Mouse (Mus musculus) lung, embryonic 16.5 days (tissue): ENCODE data around the gene Cmtm2a. TPM values are rescaled to one million over a fixed set of nuclear protein-coding genes. Genes with fewer than 3 reads are reported as not detected.
"Not testable (repeated sequence)": the region's sequence is repeated elsewhere in the genome, so short reads cannot be mapped to it uniquely, and the experiment has no call there.

Source experiments
- ATAC-seq: fragments of 200-750 bp; cut with Nextera tagmentation; 2 replicates; pipeline ENCODE4 v1.8.0; 2017; ENCODE audit warnings: low read depth, mild to moderate bottlenecking, moderate library complexity
- H3K27ac ChIP-seq: fragments of 300-500 bp; sonication (generic); 2 replicates; pipeline ENCODE4 v1.5.1; 2014; ENCODE audit warnings: mild to moderate bottlenecking, control low read depth, low read length
- H3K27me3 ChIP-seq: fragments of 300-500 bp; sonication (generic); 2 replicates; pipeline ENCODE4 v1.6.1; 2014; ENCODE audit warnings: low read depth, low read length, mixed read lengths; ENCODE audit not compliant: control insufficient read depth, insufficient read depth
- H3K36me3 ChIP-seq: fragments of 300-500 bp; sonication (generic); 2 replicates; pipeline ENCODE4 v1.6.1; 2014; ENCODE audit warnings: low read length; ENCODE audit not compliant: control insufficient read depth, insufficient read depth
- H3K4me1 ChIP-seq: fragments of 300-500 bp; sonication (generic); replicated peaks from 2 replicates; pipeline ENCODE4 v1.6.1; 2014; ENCODE audit warnings: low read length, mixed read lengths; ENCODE audit not compliant: control insufficient read depth, insufficient read depth
- H3K4me2 ChIP-seq: fragments of 300-500 bp; sonication (generic); 2 replicates; pipeline ENCODE4 v1.6.1; 2014; ENCODE audit warnings: low read depth, low read length, control low read depth
- H3K4me3 ChIP-seq: fragments of 300-500 bp; sonication (generic); 2 replicates; pipeline ENCODE4 v1.5.1; 2014; ENCODE audit warnings: mild to moderate bottlenecking, low read length, control low read depth
- H3K9ac ChIP-seq: fragments of 300-500 bp; sonication (generic); 2 replicates; pipeline ENCODE4 v1.6.1; 2014; ENCODE audit warnings: low read length, control low read depth
- H3K9me3 ChIP-seq: fragments of 300-500 bp; sonication (generic); 2 replicates; pipeline ENCODE4 v1.6.1; 2016; ENCODE audit warnings: low read length; ENCODE audit not compliant: control insufficient read depth
- WGBS: fragments of 180-500 bp; shearing (Covaris S2); extraction: QIAGEN DNeasy Blood & Tissue Kit; methylation state at CpG from one replicate; pipeline ENCODE4 v1.1.7; 2014; 5-methylcytosine and 5-hydroxymethylcytosine counted together
- polyA plus RNA-seq: library from polyadenylated mRNA; unstranded; fragments of >200 nt; fragmentation: Nextera tagmentation; extraction: Ambion mirVana; gene quantifications from 2 replicates; pipeline ENCODE4 v1.2.1, GENCODE M21; 2015

Gene Cmtm2a
- polyA plus RNA-seq, 1 experiment from 2014 or later: not detected

DNA sequence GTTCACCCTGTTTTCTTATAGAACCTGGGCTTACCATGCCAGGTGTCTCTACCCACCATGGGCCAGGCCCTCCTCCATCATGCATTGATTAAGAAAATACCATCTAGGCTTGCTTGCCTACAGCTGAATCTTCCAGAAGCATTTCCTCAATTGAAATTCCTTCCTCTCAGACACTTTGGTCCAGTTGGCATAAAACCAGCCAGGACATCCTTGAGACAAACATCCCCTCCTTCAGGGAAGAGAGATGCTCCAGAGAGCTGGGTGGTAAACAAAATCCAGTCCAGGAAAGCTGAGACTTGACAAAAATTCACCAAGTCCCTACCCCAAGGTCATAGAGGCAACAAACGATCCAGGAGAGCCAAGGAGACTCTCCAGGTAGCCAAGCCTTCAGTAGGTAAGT is 41.2 kb upstream of the Cmtm2a start:
- Histone ChIP-seq H3K36me3 (no peaks in the 10 kb centered on the region), H3K27me3 (no peaks in the 10 kb centered on the region), H3K4me2 (no peak overlapping the region), H3K27ac (no peak overlapping the region), H3K4me3 (no peak overlapping the region), H3K9ac (no peak overlapping the region), H3K9me3 (no peaks in the 10 kb centered on the region; the same call in 1 of the 2 replicates), H3K4me1 (no peaks in the 10 kb centered on the region)
- no peak for ATAC-seq
- 52% methylated on average over 1 of the region's 1 CpGs for WGBS

- Histone ChIP-seq H3K36me3 (no peaks in the 10 kb centered on the region), H3K27me3 (no peaks in the 10 kb centered on the region), H3K27ac (no peak overlapping the region), H3K9me3 (no peaks in the 10 kb centered on the region; the same call in 1 of the 2 replicates), H3K4me3 (no peak overlapping the region), H3K9ac (no peak overlapping the region), H3K4me1 (no peaks in the 10 kb centered on the region), H3K4me2 (no peak overlapping the region)
- no peak for ATAC-seq
- WGBS: 49% methylated on average over 5 of the region's 5 CpGs
Measured at GRCm38 (mm10) chr8:104333786-104334185, 40.8 kb upstream of the Cmtm2a start.

GRCm38 (mm10) chr8:104332665-104333631 is 40.0 kb upstream of the Cmtm2a start:
- ATAC-seq: no peak
- Histone ChIP-seq H3K4me1 (no peaks in the 10 kb centered on the region), H3K27me3 (no peaks in the 10 kb centered on the region), H3K9me3 (no peaks in the 10 kb centered on the region; the same call in 1 of the 2 replicates), H3K4me3 (no peak overlapping the region), H3K36me3 (no peaks in the 10 kb centered on the region), H3K27ac (no peak overlapping the region), H3K9ac (no peak overlapping the region), H3K4me2 (no peak overlapping the region)
- 64% methylated on average over 5 of the region's 5 CpGs for WGBS

GRCm38 (mm10) chr8:104321930-104322329 is 28.9 kb upstream of the Cmtm2a start, which contains the start of gene Cmtm2b:
TSS of gene Cmtm2b (plus strand) at chr8:104322230.
- H3K9me3 ChIP-seq, H3K4me1 ChIP-seq, H3K4me2 ChIP-seq, H3K36me3 ChIP-seq, H3K27me3 ChIP-seq, H3K27ac ChIP-seq, H3K9ac ChIP-seq, H3K4me3 ChIP-seq, ATAC-seq: not testable (repeated sequence)
- WGBS: 85% methylated on average over 12 of the region's 12 CpGs

GRCm38 (mm10) chr8:104321267-104321666 is 28.3 kb upstream of the Cmtm2a start, which contains the start of gene Gm11020:
TSS of gene Gm11020 (plus strand) at chr8:104321567.
- not testable (repeated sequence) for H3K27me3 ChIP-seq, H3K36me3 ChIP-seq, H3K4me1 ChIP-seq, H3K4me2 ChIP-seq, H3K27ac ChIP-seq, H3K9ac ChIP-seq, ATAC-seq, H3K9me3 ChIP-seq, H3K4me3 ChIP-seq
- WGBS: 76% methylated on average over 8 of the region's 11 CpGs

DNA sequence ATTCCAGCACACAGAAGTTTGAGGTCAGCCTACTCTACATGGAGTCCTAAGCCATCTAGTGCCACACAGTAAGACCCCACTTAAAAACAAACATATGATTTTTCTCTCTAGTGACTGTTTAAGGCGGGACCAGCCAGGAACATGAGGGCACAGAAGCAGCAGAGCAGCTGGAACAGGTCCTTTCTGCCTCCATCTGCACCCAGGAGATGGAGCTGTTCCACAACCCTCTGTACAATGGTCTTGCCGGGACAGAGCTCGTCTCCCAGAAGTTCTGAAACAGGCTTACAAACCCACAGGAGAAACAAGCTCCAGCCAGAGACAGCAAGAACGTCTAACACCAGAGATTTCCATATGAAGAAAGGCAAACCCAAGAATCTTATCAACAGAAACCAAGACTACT is 20.3 kb upstream of the Cmtm2a start:
- Histone ChIP-seq H3K4me2 (no peak overlapping the region), H3K4me1 (no peaks in the 10 kb centered on the region), H3K27me3 (no peaks in the 10 kb centered on the region), H3K9ac (no peak overlapping the region), H3K27ac (no peak overlapping the region), H3K4me3 (no peak overlapping the region), H3K9me3 (no peaks in the 10 kb centered on the region), H3K36me3 (no peaks in the 10 kb centered on the region)
- 60% methylated on average over 4 of the region's 4 CpGs for WGBS
- ATAC-seq: no peak

DNA sequence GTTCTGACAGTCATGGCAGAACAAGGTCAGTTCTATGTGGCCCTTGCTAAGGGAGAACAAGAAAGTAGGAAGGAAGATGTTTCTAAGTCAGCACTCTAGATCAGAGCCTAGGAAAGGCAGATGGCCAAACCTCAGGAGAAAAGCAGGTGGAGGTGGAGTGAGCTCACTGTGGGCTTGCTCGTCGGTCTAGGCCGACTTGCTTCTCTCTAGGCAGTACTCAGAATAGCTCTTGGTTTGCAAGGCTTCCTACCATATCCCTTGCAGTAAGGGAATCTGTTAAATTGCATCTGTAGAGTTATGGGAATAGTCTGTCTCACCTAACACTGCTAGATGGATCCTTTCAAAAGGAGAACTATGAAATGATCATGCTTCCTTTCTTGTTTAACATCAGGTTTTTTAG is 19.0 kb upstream of the Cmtm2a start:
- not testable (repeated sequence) for H3K27ac ChIP-seq, ATAC-seq, H3K4me1 ChIP-seq, H3K27me3 ChIP-seq, H3K9me3 ChIP-seq, H3K4me2 ChIP-seq, H3K9ac ChIP-seq, H3K36me3 ChIP-seq, H3K4me3 ChIP-seq
- WGBS: 88% methylated on average over 3 of the region's 3 CpGs

DNA sequence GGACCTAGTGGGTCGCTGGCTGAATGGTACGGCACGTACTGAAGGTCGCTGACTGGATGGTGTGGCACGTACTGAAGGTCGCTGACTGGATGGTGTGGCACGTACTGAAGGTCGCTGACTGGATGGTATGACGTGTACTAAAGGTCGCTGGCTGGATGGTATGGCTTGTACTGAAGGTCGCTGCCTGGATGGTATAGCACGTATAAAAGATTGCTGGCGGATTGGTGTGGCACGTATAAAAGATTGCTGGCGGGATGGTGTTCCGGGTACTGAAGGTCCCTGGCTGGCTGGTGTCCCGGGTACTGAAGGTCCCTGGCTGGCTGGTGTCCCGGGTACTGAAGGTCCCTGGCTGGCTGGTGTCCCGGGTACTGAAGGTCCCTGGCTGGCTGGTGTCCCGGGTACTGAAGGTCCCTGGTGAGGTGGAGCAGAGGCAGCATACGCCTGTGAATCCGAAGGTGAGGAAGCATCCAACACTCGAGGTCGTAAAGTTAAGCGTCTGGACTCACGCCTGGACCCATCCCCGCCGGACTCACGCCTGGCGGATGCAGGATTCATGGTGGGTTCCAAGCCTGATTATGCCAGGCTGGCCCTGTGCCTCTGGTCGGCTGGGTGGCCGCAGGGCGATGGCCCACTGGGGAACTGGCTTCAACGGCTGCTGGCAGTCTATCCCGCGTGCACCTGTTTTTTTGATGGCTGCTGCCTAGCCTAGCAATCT is 16.6 kb upstream of the Cmtm2a start, which contains the start of the genes Gm45711 and Cmtm1:
Gene Gm45711, minus strand, starts transcription at position 641 of the 715 bp plus-strand sequence.
Gene Cmtm1, minus strand, starts transcription at position 705 of the 715 bp plus-strand sequence.
- 88% methylated on average over 36 of the region's 36 CpGs for WGBS
- not testable (repeated sequence) for H3K4me3 ChIP-seq, H3K4me1 ChIP-seq, H3K9ac ChIP-seq, H3K36me3 ChIP-seq, H3K27ac ChIP-seq, H3K4me2 ChIP-seq, H3K27me3 ChIP-seq, H3K9me3 ChIP-seq, ATAC-seq

- ATAC-seq: not testable (repeated sequence)
Measured at GRCm38 (mm10) chr8:104308341-104308740, 15.4 kb upstream of the Cmtm2a start.

More at GRCm38 (mm10) chr8:104308341-104308740, 15.4 kb upstream of the Cmtm2a start:
- not testable (repeated sequence) for H3K27ac ChIP-seq, H3K27me3 ChIP-seq, H3K36me3 ChIP-seq, H3K4me1 ChIP-seq, H3K4me2 ChIP-seq, H3K9ac ChIP-seq, H3K4me3 ChIP-seq, H3K9me3 ChIP-seq
- 37% methylated on average over 6 of the region's 6 CpGs for WGBS
